Mouse (Mus musculus) natural killer cell, adult 2 months (primary cell): Measurements from ENCODE around the gene Nim1k.
"Not testable (repeated sequence)": the region's sequence is repeated elsewhere in the genome, so short reads cannot be mapped to it uniquely, and the experiment has no call there.

Experiments used
- DNase-seq, 2 experiments: peaks; one replicate each; pipeline ENCODE4 v3.0.0; 2022; ENCODE audit warnings: low spot score in 2 of 2

The Nim1k gene

GRCm38 (mm10) chr13:119727608-119728387 lies 27.9 kb downstream of the Nim1k start:
- DNase-seq, result no peak

GRCm38 (mm10) chr13:119724541-119724940 lies 31.1 kb downstream of the Nim1k start:
- DNase-seq, result no peak

GRCm38 (mm10) chr13:119723368-119723767 lies 32.3 kb downstream of the Nim1k start:
- no peak for DNase-seq

- no peak for DNase-seq
These were observed 33.2 kb downstream of the Nim1k start for GRCm38 (mm10) chr13:119722447-119722846.

- DNase-seq, result no peak
These were observed 39.6 kb downstream of the Nim1k start for GRCm38 (mm10) chr13:119716105-119716504.

GRCm38 (mm10) chr13:119713821-119714220 lies 41.9 kb downstream of the Nim1k start:
- no peak for DNase-seq

- no peak for DNase-seq
These were observed 42.4 kb downstream of the Nim1k start for GRCm38 (mm10) chr13:119713107-119713787.

- DNase-seq, result no peak
These were observed 43.2 kb downstream of the Nim1k start for GRCm38 (mm10) chr13:119712463-119712862.

- DNase-seq, result no peak
These were observed 45.4 kb downstream of the Nim1k start for GRCm38 (mm10) chr13:119710268-119710610.

- no peak for DNase-seq
These were observed 46.1 kb downstream of the Nim1k start for GRCm38 (mm10) chr13:119709388-119710267.

- DNase-seq, result no peak
These were observed 46.7 kb downstream of the Nim1k start for GRCm38 (mm10) chr13:119708941-119709340.

GRCm38 (mm10) chr13:119707906-119708305 lies 47.8 kb downstream of the Nim1k start:
- DNase-seq, result no peak

GRCm38 (mm10) chr13:119706953-119707352 lies 48.7 kb downstream of the Nim1k start:
- DNase-seq, result no peak

- DNase-seq, result not testable (repeated sequence)
These were observed 49.3 kb downstream of the Nim1k start for GRCm38 (mm10) chr13:119706278-119706880.

- no peak for DNase-seq
These were observed 51.4 kb downstream of the Nim1k start for GRCm38 (mm10) chr13:119704280-119704679.

GRCm38 (mm10) chr13:119698436-119698835 lies 57.2 kb downstream of the Nim1k start:
- no peak for DNase-seq

GRCm38 (mm10) chr13:119696496-119696895 lies 59.2 kb downstream of the Nim1k start:
- DNase-seq, result no peak

GRCm38 (mm10) chr13:119695676-119696075 lies 60.0 kb downstream of the Nim1k start:
- DNase-seq, result no peak

GRCm38 (mm10) chr13:119691958-119692357 lies 63.7 kb downstream of the Nim1k start:
- DNase-seq, result not testable (repeated sequence)

GRCm38 (mm10) chr13:119690876-119691620 lies 64.6 kb downstream of the Nim1k start:
- DNase-seq, result no peak
